Mouse (Mus musculus) cerebellum, postnatal 14 days (tissue): ENCODE data around the gene Atg101.
A peak's percentile ranks its signal among the peaks of the same experiment; 100 is the strongest.
"Not testable (repeated sequence)": the region's sequence is repeated elsewhere in the genome, so short reads cannot be mapped to it uniquely, and the experiment has no call there.

Experiments used
- DNase-seq, 2 experiments: peaks; one replicate each; pipeline ENCODE4 v3.0.0; 2021; ENCODE audit warnings: mixed read lengths in 2 of 2

Atg101 gene

DNA sequence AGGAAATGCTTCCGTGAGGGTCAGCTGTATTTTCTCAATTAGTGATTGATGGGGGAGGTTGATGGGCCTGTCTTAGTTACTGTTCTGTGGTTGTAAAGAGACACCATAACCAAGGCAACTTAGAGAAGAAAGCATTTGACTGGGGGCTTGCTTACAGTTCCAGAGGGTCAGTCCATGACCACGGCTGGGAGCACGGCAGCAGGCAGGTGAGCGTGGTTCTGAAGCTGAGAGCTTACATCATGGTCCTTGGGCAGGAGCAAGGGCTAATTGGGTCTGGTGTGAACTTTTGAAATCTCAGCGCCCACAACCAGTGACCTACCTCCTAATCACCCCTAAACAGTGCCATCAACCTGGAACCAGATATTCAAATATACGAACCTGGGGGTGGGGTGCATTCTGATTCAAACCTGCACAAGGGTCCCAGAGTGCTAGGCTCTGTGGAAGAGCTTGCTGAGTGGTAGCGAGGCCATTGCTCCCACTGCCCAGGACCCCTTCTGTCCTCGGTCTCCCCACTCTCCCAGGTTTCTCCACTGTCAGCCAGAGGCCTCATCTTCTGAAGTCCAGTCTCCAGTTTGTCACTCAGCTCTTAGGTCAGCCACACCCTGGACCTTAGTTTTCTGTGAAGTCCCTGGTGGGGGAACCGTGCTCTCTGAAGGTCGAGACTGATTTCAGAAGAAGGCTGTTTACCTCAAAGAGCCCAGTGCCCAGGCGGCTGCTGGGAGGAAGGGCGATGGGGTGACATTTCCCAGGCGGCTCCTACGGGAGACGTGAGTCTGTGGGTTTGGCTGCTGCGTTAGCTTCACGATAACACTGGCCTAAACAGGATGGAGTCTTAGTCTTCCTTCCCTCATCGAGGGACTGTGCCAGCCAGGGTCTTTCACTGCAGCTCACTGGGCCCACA lies 33.1 kb downstream of the Atg101 start:
- DNase-seq: no peak

DNA sequence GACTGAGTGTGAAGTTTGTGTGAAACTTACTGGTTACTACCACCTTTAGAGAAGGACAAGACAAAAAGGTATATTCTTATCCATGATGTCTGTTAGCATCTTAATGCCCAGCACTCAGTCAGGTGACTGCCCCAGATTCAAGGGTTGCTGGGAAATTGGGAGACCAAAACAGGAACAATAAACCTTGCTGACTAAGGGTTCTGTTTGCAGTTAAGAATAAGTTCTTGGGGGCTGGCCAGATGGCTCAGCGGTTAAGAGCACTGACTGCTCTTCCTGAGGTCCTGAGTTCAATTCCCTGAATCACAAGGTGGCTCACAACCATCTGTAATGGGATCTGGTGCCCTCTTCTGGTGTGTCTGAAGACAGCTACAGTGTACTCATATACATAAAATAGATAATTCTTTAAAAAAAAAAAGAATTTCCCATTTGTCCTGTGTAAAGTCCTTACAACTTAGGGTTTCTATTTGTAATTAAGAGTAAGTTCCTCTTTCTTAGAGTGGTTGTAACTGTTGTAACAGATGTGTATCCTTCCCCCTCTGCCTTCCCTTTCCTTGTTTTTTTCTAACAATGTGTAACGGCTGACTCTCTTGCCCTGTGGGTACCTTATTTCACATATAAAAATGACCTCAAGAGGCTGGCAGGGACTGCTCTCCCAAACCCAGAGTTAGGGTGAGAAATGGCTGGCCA lies 33.9 kb downstream of the Atg101 start:
- DNase-seq: no peak

DNA sequence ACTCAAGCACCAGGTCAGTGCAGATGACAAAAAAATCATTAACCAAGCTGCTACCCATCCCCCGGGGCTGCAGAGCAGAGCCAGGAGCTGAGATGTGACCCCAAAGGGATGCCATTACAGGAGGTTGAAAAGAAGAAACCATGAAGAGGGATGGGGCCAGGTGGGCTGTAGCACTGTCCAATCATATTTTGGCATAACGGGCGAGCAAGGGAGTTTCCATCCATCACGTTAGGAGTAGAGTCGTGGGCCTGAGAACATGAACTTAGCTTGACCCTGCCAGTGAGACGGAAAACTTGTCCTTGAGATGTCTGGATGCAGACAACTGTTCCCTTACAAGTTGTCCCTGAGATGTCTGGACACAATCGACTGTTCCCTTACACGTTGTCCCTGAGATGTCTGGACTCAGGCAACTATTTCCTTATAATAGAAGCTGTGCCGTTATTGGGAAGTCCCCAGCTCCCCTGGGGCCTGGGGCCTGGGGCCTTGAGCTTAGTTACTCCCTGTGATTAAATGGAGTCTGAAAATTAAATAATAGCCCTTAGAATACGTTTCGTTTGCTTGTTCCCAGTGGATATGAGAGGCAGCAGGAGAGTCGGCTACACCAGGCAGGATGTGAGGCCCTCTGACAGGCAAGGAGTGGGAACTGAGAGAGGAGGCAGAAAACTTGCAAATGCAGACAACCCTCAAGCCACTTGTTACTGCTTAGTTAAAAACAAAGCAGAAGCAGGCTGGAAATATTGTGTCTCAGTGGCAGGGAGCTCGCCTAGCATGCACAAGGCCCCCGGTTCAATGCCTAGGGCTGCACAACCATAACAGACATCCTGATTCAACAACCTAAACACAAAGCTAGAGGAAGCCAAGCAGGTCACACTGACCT lies 35.1 kb downstream of the Atg101 start:
- no peak for DNase-seq

DNA sequence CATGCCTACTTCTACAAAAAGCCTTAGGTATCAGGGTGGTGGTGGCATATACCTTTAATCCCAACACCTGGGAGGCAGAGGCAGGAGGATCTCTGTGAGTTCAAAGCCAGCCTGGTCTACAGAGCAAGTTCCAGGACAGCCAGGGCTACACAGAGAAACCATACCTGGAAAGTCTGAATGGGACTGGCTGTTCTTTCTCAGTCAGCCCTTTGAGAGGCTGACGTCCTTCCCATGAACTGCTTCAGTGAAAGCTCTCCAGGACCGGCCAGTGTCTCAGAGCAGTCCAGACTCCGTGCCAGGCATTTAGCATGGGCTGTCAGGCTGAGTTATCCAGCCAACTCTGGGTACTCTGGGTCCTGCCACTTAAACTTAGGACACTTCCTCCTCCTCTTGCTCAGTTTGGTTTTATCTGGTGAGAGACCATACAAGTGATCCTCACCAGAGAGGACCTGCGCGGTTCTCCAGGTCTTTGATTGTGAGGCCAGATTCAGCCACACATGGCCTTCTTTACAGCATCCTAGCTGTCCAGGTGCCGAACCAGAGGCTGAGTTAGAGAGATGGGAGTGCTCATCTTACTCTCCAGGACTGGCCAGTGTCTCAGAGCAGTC lies 36.0 kb downstream of the Atg101 start:
- no peak for DNase-seq

DNA sequence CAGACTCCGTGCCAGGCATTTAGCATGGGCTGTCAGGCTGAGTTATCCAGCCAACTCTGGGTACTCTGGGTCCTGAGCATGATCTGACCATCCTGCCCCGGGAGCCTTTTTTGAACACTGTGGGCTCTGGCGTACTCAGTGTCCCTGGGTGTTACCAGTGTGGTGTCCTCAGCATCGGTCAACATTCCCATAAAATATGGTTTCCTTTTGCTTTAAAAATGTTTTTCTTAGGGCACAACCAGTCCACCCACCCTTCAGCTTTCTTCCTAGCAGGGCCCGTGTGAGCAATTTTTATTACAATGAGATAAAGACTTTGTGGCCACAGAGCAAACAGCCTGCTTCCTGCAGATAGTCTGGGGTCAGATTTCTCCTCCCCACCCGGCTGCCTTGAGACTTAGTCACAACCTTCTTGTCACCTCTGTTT lies 36.6 kb downstream of the Atg101 start:
- DNase-seq: no peak

DNA sequence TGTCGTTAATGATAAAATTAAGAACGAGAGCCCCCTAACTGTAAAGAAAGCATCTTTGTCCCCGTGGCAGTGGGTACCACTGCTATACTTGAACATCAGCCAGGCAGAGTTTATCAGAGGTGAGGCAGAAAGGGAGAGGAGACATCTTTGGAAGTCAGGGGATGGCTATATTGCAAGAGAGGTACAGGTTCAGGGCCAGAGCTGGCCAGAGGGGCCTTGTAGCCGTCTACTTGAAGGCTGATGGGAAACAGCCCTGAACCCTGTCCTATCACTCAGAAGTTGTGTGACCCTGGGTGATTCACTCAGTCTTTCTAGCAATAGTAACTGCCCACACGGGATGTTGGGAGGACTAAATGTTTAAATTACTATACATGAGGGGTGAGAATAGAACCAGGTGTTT lies 37.1 kb downstream of the Atg101 start:
- DNase-seq: no peak

DNA sequence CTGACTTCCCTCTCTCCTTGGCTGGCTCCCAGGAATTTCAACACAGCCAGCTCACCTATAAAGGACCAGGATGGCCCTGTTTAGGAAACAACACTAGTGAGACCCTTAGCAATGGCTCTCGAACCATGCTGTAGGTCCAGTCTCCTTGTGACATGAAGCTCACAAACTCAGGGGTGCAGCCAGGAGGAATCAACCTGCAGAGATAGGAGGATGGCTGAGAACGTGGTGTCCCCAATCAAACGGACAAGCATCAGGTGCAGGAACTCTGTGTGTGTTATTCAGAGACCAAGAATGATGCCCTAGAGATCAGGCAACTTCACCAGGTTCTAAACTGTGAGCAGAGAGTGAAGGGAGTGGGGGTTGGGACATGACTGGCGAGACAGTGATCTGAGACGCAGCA lies 38.0 kb downstream of the Atg101 start:
- no peak for DNase-seq

DNA sequence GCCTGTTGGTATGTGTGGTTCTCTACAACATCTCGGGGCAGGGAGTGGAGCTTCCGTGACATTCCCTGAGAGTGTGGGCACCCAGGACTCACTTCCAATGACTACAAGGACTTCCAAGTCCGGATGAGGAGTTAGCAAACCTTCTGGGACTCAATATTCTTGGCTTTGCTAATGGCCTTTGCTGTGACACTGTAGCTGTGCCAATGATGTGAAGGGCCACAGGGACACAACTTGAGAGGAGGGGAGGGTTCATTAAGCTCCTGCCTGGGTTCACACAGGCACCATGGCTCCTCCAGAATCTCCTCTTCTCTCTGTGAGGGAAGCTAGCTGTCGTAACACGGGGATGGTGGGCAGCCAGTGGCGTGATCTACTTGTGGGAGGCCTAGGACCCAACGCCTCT lies 38.6 kb downstream of the Atg101 start:
- no peak for DNase-seq

DNA sequence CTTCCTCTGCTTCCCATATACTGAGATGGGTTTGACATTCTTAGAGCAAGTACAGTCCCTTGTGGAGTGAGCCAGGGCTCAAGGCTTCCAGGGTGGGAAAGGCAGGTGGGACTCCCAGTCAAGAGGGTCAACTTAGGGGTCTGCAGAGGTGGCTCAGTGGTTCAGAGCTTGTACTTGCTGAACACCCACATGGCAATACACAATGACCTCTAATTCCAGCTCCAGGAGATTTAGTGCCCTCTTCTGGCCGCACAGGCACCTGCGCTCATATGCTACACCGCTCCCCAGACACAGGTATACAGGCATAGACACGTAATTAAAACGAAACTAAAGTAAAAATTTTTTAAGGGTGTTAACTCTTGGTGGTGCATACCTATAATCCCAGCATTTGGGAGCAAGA lies 39.4 kb downstream of the Atg101 start:
- no peak for DNase-seq

DNA sequence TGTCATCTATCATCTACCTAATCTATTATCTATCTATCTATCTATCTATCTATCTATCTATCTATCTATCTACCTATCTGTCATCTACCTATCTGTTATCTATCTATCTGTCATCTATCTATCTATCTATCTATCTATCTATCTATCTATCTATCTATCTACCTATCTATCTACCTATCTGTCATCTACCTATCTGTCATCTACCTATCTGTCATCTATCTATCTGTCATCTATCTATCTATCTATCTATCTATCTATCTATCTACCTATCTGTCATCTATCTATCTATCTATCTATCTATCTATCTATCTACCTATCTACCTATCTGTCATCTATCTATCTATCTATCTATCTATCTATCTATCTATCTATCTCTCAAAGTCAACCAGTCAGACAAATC lies 40.3 kb downstream of the Atg101 start:
- not testable (repeated sequence) for DNase-seq

DNA sequence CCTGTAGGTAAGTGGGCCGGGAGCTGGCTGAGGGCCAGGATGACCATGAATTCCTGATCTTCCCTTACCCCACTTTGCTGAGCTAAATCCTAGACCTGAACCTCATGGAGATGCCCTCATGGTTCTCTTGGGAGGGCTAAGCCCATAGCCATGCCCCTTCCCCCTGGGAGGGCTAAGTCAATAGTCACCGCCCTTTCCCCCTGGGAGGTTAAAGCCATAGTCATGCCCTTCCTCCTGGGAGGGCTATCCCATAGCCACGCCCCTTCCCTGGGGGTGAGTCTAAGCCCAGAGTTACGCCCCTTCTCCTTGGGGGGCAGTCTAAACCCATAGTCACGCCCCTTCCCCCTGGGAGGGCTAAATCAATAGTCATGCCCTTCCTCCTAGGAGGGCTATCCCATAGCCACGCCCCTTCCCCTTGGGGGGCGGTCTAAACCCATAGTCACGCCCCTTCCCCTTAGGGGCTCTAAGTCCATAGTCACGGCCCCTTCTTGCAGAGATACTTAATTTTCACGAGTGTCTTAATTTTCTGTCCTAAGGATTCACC lies 42.0 kb downstream of the Atg101 start:
- no peak for DNase-seq

DNA sequence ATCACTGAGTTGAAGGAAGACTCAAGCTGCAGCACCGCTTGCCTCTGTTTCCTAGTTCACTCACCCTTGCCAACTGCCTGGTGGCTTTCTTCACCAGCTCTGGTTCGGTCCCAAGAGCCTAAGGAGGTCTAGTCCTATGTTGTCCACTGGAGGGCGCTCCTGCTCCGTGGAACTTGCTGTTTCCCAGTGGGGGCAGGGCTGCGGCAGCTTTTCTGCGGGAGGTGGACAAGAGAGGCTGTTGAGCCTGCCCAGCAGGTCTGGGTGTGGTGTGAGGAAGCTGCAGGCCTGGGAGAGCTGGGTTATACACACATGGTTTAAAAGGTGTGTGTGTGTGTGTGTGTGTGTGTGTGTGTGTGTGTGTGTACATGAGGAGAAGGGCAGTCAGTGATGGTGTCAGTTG lies 43.2 kb downstream of the Atg101 start:
- DNase-seq: peak; percentile 85 to 95

DNA sequence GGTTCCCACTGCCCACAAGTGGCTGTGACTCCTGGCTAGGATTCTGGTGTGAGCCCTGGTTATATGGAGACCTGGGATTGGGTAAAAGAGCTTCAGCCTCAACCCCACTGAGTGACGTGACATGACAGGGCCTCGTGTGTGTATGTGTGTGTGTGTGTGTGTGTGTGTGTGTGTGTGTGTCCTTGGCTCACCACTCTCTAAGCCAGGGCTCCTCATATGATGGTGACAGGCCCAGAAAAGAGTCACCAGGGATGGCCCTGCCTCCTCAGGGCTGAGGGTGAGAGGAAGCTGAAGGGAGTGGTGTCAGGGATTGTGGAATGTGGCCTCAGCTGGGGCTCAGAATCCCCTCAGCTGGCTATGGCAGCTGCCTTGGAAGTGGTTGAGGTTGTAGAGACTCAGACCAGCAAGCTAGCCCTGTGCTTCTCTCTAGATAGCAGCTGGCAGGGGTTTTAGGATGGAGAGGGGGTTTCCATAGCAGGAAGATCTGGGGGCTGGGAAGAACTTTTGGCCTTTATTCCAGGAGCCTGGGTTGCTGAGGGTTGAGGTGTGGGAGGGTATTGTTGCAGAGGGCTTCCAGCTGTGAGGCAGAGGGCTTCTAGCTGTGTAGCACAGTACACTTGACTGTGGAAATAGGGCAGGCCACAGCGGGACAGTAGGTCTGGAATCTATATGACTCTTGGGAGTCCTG lies 44.9 kb downstream of the Atg101 start:
- no peak for DNase-seq

DNA sequence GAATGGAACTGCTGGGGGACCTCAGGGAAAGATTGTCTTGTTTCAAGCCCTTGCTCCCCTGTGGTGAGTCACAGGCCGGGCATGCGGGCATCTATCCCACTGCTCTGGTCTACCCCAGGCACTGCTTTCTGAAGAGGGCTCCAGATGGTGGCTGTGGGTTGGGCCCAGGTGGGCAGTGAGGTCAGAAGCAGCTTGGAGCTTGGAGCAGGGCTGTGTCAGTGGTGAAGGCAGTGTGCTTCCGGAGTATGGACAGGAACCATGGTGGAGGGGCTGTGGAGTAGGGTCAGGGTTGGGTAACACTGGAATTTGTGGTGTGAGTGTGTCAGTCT lies 45.5 kb downstream of the Atg101 start:
- no peak for DNase-seq

DNA sequence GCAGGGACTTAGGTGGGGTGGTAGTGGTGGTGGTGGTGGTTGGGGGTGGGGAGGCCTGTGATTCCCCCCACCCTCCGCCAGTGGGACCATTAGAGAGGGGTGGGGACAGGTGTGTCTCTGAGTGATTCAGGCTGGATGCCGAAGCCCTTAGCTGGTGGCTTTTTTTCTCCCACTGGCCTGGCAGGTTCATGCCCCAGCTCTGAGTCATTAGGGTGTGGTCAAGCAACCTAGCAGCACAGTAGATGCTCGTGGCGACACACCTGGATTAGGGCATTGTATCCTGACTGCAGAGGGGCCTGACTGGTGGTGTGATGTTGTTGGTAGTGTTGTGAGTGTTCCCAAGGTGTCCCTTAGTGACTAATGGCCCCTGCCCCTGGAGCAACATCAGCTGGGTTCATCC lies 47.0 kb downstream of the Atg101 start:
- DNase-seq: no peak

DNA sequence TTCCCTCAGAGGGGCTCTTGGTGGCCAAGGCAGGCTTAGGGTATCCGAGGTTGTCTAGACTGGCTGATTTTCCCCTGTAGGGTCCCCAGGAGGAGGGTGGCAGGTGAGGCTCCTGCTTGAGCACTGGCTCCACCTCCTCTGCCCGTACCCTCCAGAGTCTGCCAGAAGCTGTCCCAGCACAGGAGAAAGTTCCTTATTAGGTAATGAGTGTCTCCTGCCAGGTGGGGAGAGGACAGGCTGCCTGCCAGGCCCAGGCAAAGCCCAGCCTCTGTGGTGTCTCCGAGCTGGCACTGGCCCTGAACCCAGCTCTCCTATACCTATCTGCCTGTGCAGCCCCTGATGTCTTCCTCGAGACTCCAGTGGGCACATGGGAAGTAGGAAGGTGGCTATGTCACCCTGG lies 48.3 kb downstream of the Atg101 start:
- DNase-seq: no peak

DNA sequence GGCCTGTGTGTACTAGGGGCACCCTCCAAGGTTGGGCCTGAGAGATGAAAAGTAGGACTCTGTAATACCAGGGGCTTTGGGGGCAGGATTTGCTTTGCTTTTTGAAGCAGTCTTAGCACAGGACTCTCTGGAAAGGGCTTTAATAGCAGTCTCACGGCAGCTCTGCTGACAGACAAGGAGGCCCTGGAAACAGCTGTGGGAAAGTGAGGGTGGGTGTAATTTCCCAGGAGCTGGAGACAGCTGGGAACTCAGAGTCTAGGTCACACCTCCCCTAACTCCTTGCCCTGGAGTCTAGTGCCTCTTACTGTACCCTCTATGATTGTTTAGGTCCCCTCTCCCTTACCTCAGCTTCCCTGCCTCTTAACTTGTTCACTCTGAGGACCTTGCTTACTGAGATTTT lies 49.1 kb downstream of the Atg101 start:
- DNase-seq: no peak

DNA sequence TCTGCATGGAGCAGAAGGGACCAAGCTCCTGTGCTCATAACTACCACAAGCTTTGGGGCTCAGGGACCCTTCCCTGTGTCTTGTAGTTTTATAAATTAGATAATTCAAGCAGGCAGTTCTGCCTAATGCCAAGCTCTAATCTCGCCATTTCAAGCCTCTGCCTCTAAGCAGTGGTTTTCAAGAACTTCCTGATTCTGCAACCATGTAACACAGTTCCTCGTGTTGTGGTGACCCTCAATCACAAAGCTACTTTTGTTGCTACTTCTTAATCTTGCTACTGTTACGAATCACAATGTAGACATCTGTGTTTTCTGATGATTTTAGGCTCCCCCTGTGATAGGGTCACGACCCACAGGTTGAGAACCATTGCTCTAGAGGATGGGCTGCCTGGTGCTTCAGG lies 49.6 kb downstream of the Atg101 start:
- DNase-seq: no peak

DNA sequence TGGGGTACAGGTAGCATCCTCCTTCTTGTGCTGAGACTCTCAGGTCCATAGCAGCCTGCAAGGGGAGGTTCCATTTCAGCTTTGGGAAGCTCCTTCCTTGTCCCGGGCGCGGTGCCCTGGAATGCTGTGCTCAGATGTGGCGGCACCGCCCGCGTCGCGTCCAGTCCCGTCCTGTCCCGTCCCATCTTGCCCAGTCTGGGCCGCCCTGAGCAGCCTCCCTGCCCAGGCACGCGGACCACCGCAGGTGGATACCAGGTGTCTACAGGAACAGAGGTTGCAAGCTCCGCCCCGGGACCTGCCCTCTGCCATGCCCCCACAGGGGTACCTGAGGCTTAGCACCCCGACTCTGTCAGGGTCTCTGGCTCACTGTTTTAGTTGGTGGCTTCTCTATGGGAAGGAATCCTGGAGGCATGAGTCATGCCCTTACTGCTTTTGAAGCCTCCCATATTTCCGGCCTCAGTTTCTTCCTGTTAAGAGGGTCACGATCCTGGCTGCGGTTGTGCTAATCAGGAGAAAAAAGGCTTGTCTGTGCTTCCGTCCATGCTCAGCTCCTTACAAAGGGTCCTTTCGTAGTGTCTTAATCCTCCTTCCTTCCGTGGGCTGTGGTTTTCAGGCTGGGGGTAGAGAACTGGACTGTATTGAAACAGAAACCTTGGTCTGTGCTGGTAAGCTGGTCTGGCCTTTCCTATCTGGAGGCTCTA lies 52.6 kb downstream of the Atg101 start:
- no peak for DNase-seq

DNA sequence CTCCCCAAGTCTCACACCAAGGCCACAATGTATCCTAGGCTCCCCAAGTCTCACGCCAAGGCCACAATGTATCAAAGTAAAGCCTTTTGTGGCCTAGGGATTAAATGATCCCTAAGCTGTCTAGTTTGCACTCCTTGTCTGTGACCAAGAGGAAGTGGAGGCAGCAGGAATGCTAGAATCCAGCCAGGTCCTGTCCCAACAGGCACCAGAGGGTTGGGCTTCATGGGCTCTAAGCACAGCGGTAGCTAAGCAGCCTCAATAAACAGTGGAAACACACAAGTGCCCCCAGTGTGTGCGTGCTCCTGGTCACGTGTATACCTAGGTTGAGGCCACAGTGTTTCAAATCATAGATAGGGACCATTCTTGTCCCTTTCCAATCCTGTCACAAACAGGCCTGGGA lies 54.3 kb downstream of the Atg101 start:
- DNase-seq: no peak

DNA sequence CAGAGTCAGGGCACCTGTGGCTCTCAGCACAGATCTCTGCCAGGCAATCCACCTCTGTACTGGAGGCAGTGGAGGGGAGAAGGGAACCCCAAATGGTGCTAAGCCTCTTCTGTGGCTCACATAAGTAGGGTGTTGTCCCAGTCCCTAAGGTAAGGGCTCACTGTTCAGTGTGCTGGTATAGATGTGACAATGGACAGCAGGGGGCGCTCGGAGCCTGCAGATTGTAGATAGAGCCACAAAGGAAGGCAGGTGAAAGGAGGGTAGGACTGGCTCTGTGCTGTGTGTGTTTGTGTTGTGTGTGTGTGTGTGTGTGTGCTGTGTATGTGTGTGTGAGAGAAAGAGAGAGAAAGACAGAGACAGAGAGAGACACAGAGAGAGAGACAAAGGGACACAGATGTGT lies 55.5 kb downstream of the Atg101 start:
- peak; percentile 93 to 97 for DNase-seq
